Mouse (Mus musculus) gastrocnemius, adult 8-10 months (tissue): ENCODE data around the gene Pofut1. TPM values are rescaled to one million over a fixed set of nuclear protein-coding genes. Genes with fewer than 3 reads are reported as not detected.

Experiments used
- DNase-seq, 2 experiments: peaks; one replicate each; pipeline ENCODE4 v3.0.0; 2022; ENCODE audit warnings: low spot score in 2 of 2
- total RNA-seq, 4 experiments: library from RNA; stranded (reverse); gene quantifications; 2 replicates each; pipeline ENCODE4 v1.2.4; 2022

Gene Pofut1
- total RNA-seq, 4 experiments from 2014 or later = 9.2 to 12.3 (median 10.9) TPM

DNA sequence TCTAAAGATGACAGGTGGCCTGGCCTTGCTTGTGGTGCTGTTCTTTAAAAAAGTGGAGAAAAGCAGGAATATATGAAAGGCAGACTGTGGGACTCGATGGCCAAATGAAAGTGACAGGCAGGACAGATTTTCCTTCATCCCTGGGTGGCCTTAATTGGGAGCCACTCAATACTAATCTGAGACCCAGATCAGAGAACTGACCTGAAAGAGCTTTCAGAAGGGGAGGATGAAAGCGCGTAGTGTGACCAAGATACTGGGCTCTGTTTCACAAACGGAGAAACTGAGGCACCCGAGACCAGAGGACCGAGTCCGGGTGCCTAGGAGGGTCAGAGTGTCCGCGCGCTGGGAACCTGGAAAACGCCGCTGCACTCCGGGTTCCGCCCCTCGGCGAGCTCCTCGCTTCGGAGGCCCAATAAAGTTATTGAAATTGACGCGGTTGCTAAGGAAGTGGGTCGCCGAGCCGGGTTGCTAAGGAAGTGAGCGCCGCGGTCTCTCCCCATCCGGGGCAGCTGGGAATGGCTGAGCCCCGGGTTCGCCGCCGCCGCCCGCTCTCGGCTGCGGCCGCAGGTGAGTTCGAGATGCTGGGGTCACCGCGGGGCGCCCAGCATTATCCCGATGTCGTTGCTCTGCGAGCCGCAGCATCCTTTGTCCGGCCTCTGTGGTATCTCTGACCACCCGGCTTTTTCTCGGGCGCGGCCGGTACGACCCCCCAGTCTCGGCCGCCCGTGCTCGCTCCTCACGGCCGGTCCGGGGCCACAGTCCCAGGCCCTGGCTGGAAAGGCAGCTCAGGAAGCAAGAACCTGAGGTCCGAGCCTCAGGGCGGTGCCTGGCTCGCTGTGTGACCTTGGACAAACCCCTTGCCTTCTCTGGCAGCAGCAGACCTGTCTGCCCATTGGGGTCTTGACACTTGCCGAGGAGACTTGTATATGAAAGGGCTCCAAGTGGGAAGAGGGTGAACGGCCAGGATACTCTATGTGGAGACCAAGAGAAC is 49.9 kb downstream of the Pofut1 start, which contains the start of gene Kif3b:
Kif3b (plus strand) TSS at position 476 of the 991 bp plus-strand sequence.
- DNase-seq = peak; percentile 66 to 75

DNA sequence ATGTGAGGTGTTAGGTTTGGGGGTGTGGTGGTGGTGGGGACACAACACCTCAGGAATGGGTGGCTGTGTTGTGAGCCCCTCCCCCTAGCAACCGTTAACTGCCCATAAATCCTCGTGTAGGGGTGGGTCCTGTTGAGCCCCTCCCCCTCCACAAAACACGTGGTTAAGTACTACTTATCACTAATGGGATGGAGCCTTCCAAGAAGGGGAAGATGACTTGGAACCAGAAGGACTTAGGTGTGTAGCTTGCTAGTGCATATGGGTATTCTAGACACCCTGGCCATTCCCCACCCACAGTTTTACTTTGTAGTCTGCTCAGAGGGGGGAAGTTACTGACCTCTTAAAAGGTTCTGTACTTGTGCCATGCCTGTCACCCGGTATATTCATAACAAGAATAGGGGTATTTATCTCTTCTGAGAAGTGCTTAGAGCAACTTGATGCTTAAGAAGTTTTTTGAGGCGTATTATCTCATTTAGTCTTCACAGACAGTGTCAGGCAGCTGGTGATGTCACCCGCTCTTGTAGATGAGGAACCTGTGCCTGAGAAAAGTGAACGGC is 51.0 kb downstream of the Pofut1 start:
- DNase-seq = no peak

DNA sequence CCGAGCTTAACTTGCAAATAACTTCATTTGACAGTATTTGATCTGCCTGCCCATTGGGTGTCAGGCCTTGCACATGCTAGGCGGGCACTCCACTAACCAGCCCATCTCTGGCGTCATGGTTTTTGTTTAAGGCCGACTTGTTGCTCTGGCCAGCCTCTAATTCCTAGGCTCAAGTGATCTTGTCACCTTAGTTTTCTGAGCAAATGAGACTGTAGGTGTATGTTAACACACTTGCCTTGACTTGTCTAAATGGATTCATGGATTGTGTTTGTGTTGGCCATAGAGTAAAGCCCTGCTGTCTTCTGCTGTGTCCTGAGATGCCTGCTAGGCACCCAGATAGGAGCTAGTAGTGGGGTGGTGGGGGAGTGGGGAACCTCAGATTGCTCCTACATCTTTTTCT is 53.9 kb downstream of the Pofut1 start:
- DNase-seq = no peak

DNA sequence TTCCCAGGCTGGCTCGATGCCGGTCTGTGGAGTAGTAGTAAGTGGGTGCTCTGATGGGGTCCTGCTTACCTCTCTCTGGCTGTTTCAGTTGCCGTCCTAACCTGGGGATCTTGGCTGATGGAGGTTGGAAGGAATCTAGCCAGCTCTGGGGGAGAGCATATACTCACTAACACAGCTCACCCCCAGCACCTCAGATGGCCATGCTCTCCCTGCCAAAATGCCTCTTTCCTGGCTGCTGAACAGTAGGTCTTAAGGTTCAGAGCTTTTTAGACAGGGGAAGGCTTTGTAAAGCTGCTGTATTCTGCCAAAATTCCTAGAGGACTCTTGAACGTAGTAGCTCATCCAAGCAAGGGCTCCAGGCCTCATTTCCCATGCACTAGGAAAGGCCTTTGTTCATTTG is 56.4 kb downstream of the Pofut1 start:
- no peak for DNase-seq

GRCm38 (mm10) chr2:153298460-153298859 is 57.1 kb downstream of the Pofut1 start:
- no peak for DNase-seq

DNA sequence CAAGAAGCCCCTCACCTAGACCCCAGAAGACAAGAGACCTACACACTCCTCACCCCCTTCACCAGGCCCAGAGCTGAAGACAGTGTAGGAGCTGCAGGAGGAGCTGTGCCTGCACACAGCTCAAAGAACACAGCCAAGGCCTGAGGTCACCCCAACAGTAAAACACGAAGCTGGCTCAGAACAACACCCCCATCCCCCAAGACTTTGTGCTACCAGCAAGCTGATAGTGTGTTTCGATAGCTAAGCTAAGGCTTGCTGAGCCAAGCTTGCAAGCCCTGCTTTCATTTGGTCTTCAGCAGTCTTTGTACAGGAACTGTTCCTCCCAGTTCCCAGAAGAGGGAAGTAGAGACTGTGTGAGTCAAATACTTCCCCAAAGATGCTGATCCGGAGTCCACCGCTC is 57.5 kb downstream of the Pofut1 start:
- no peak for DNase-seq

GRCm38 (mm10) chr2:153301123-153301522 is 59.8 kb downstream of the Pofut1 start:
- no peak for DNase-seq

DNA sequence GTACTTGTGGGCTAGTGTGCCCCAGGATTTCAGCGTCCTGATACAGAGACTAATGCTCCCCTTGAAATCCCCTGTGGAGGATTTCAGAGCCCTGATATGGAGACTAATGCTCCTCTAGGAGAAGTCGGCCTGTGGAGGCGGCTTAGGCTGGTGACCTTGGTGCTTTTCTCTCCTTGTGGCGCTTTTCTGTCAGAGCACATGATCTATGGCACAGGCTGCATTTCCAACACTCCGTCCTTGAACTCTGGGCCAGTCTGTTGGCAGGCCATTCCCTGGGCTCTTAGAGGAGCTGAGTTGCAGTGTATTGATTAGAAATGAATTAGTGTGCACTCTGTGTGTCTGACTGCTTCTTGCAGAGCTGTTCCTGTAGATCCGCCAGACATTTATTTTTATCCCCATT is 63.9 kb downstream of the Pofut1 start:
- DNase-seq = no peak

DNA sequence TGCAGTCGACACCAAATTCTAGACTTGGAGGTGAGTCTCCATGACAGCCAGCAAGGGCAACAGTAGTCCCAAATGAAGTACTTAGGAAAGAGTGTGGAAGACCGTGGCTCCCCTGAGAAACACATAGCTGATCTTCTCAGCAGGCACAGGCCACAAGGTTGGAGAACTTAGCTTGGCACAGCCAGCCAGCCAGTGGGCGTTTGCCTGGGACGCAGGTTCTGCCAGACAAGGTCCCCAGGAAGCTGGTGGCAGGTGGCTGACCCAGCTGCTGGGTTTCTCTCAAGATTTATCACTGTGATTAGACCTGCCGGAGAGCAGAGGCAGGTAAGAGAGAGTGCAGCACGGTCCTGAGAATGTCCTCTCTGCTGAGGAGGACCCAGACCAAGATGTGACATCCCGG is 67.3 kb downstream of the Pofut1 start:
- DNase-seq = no peak

GRCm38 (mm10) chr2:153309106-153309505 is 67.8 kb downstream of the Pofut1 start:
- DNase-seq = no peak

DNA sequence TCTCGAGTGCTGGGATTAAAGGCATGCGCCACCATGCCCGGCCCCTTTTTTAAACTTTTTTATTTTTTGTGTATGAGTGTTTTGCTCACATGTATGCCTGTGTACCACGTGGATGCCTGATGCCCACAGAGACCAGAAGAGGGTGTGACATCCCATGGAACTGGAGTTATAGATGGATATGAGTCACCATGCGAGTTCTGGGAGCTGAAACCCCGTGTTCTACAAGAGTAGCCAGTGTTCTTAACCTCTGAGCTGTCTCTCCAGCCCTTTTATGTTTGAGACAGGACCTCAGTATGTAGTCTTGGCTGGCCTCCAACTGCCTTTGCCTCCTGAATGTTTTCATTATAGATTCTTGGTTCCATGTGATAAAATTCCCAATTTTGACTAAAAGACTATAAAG is 68.9 kb downstream of the Pofut1 start:
- DNase-seq = no peak

GRCm38 (mm10) chr2:153312884-153313283 is 71.6 kb downstream of the Pofut1 start:
- no peak for DNase-seq

GRCm38 (mm10) chr2:153318408-153318807 is 77.1 kb downstream of the Pofut1 start:
- no peak for DNase-seq

GRCm38 (mm10) chr2:153319036-153319643 is 77.8 kb downstream of the Pofut1 start:
- no peak for DNase-seq

Other genes with a start within 250 kb of the Pofut1 start
- 10 to 100 TPM; 71.5 to 83.6 (median 81.3) TPM for gene Pdrg1, start 226.1 kb upstream of the Pofut1 start, total RNA-seq
- not detected for gene Xkr7, start 209.7 kb upstream of the Pofut1 start, total RNA-seq
- 1 to 10 TPM; 2.6 to 3.3 (median 2.8) TPM for gene Ccm2l, start 175.6 kb upstream of the Pofut1 start, total RNA-seq
- gene Hck, start 133.1 kb upstream of the Pofut1 start, total RNA-seq = under 1 TPM; 0.13 to 0.27 (median 0.21) TPM
- 10 to 100 TPM; 25.5 to 30.3 (median 28.4) TPM for gene Tm9sf4, start 80.2 kb upstream of the Pofut1 start, total RNA-seq
- gene Tspyl3, start 16.1 kb upstream of the Pofut1 start, total RNA-seq = under 1 TPM; 0.22 to 0.48 (median 0.37) TPM
- gene Plagl2, start 107 bp upstream of the Pofut1 start, total RNA-seq = 1 to 10 TPM; 2.3 to 3.4 (median 3.0) TPM
- gene Kif3b, start 49.9 kb downstream of the Pofut1 start, total RNA-seq = 1 to 10 TPM; 3.0 to 3.7 (median 3.4) TPM
- 10 to 100 TPM in 2 of 4 experiments, 1 to 10 TPM in 2; 8.1 to 12.1 (median 10.5) TPM for gene Asxl1, start 104.3 kb downstream of the Pofut1 start, total RNA-seq